Mouse (Mus musculus) C2C12 (cell line): ENCODE measurements around the gene Ndufs3. TPM values are rescaled to one million over a fixed set of nuclear protein-coding genes. Genes with fewer than 3 reads are reported as not detected.

Experiments used
- H3K27me3 ChIP-seq: one replicate; pipeline ENCODE4 v1.6.1; 2011; ENCODE audit not compliant: control insufficient read depth, insufficient read depth, insufficient read length
- H3K36me3 ChIP-seq: one replicate; pipeline ENCODE4 v1.6.1; 2011; ENCODE audit not compliant: control insufficient read depth, insufficient read depth
- H3K4me3 ChIP-seq: one replicate; pipeline ENCODE4 v1.5.1; 2011; ENCODE audit warnings: mild to moderate bottlenecking, control low read depth; ENCODE audit not compliant: poor library complexity, insufficient read depth, severe bottlenecking
- H3K79me2 ChIP-seq: one replicate; pipeline ENCODE4 v1.6.1; 2011; ENCODE audit not compliant: control insufficient read depth, insufficient read depth
- H3K79me3 ChIP-seq: one replicate; pipeline ENCODE4 v1.6.1; 2011; ENCODE audit warnings: low read depth, control low read depth
- H3ac ChIP-seq: one replicate; pipeline ENCODE3; 2011; ENCODE audit warnings: low read depth; ENCODE audit not compliant: control insufficient read depth, insufficient read length
- CEBPB ChIP-seq: IDR thresholded peaks from one replicate; pipeline ENCODE4 v1.6.1; 2011; ENCODE audit warnings: low read depth, mild to moderate bottlenecking, control low read depth, moderate library complexity
- CTCF ChIP-seq: IDR thresholded peaks from one replicate; pipeline ENCODE4 v1.5.1; 2011; ENCODE audit not compliant: control insufficient read depth, insufficient read depth, insufficient read length
- FOSL1 ChIP-seq: IDR thresholded peaks from one replicate; pipeline ENCODE4 v1.8.0; 2011; ENCODE audit warnings: mild to moderate bottlenecking, low read length; ENCODE audit not compliant: poor library complexity, insufficient read depth, severe bottlenecking
- MAX ChIP-seq: IDR thresholded peaks from one replicate; pipeline ENCODE4 v1.6.1; 2011; ENCODE audit warnings: mild to moderate bottlenecking, control low read depth
- MYOD1 ChIP-seq: IDR thresholded peaks from one replicate; pipeline ENCODE4 v1.6.1; 2011; ENCODE audit warnings: low read depth; ENCODE audit not compliant: control insufficient read depth, insufficient read length
- MYOG ChIP-seq: IDR thresholded peaks from one replicate; pipeline ENCODE4 v1.6.1; 2011; ENCODE audit not compliant: control insufficient read depth, insufficient read length; ENCODE audit errors: extremely low read depth
- USF1 ChIP-seq: IDR thresholded peaks from one replicate; pipeline ENCODE4 v1.6.1; 2011; ENCODE audit warnings: low read depth, mild to moderate bottlenecking, control low read depth, moderate library complexity
- polyA plus RNA-seq: library from polyadenylated mRNA; unstranded; fragments of >200 nt; fragmentation: generic; extraction: Trizol; gene quantifications from one replicate; pipeline ENCODE4 v1.2.1, GENCODE M21; 2012; ENCODE audit warnings: missing spikeins

Ndufs3 gene
- polyA plus RNA-seq, 1 experiment = 150 TPM

- Histone ChIP-seq H3ac (no peak overlapping the region), H3K27me3 (no peaks in the 10 kb centered on the region), H3K4me3 (no peak overlapping the region), H3K79me2 (no peaks in the 10 kb centered on the region), H3K36me3 (peaks cover 92% of the 10 kb centered on the region), H3K79me3 (no peaks in the 10 kb centered on the region)
- TF ChIP-seq MYOG = no peak
- TF ChIP-seq MYOD1 = no peak
- no peak for TF ChIP-seq MAX
- no peak for TF ChIP-seq CTCF
- TF ChIP-seq CEBPB = no peak
These were observed 40.4 kb downstream of the Ndufs3 start for GRCm38 (mm10) chr2:90864184-90864583.

GRCm38 (mm10) chr2:90861486-90861885 lies 43.1 kb downstream of the Ndufs3 start:
- H3K79me3 ChIP-seq = no peaks in the 10 kb centered on the region
- no peaks in the 10 kb centered on the region for H3K79me2 ChIP-seq
- H3K27me3 ChIP-seq = no peaks in the 10 kb centered on the region
- H3K36me3 ChIP-seq = peaks cover 88% of the 10 kb centered on the region
- H3ac ChIP-seq = no peak overlapping the region
- TF ChIP-seq CEBPB (no peak), MAX (no peak), MYOG (no peak), USF1 (no peak), MYOD1 (no peak), FOSL1 (no peak), CTCF (no peak)
- no peak overlapping the region for H3K4me3 ChIP-seq

GRCm38 (mm10) chr2:90850401-90850800 lies 54.2 kb downstream of the Ndufs3 start:
- H3K27me3 ChIP-seq = no peaks in the 10 kb centered on the region
- no peak overlapping the region for H3K4me3 ChIP-seq
- TF ChIP-seq CTCF (no peak), MYOD1 (no peak), CEBPB (no peak), USF1 (no peak), MYOG (no peak), MAX (no peak), FOSL1 (no peak)
- peaks cover 61% of the 10 kb centered on the region for H3K36me3 ChIP-seq
- peaks cover 50% of the 10 kb centered on the region for H3K79me2 ChIP-seq
- H3K79me3 ChIP-seq = peaks cover 39% of the 10 kb centered on the region
- H3ac ChIP-seq = no peak overlapping the region

GRCm38 (mm10) chr2:90848331-90848730 lies 56.3 kb downstream of the Ndufs3 start:
- Histone ChIP-seq H3K4me3 (peak overlapping the region; percentile 92), H3K36me3 (peaks cover 43% of the 10 kb centered on the region), H3K79me3 (peaks cover 39% of the 10 kb centered on the region), H3K27me3 (no peaks in the 10 kb centered on the region), H3K79me2 (peaks cover 50% of the 10 kb centered on the region), H3ac (no peak overlapping the region)
- TF ChIP-seq CEBPB = peak; percentile 41
- no peak for TF ChIP-seq USF1

GRCm38 (mm10) chr2:90847681-90848050 lies 57.0 kb downstream of the Ndufs3 start:
- H3K4me3 ChIP-seq = peak overlapping the region; percentile 92
- TF ChIP-seq CTCF (no peak), CEBPB (no peak), FOSL1 (no peak), MAX (no peak), MYOD1 (no peak), USF1 (no peak), MYOG (no peak)
- H3K36me3 ChIP-seq = peaks cover 36% of the 10 kb centered on the region
- peak overlapping the region; percentile 79 for H3ac ChIP-seq
- H3K79me3 ChIP-seq = peaks cover 39% of the 10 kb centered on the region
- H3K79me2 ChIP-seq = peaks cover 50% of the 10 kb centered on the region
- H3K27me3 ChIP-seq = no peaks in the 10 kb centered on the region

GRCm38 (mm10) chr2:90846955-90847680 lies 57.5 kb downstream of the Ndufs3 start, which contains the start of gene Mtch2:
Mtch2 (plus strand) TSS chr2:90847155.
- TF ChIP-seq USF1 (peak; percentile 87), MAX (peak; percentile 66), MYOG (no peak)
- H3K4me3 ChIP-seq = peak within 1 kb of the TSS; percentile 92
- H3K79me3 ChIP-seq = peaks cover 39% of the 10 kb centered on the region
- H3K36me3 ChIP-seq = peaks cover 31% of the 10 kb centered on the region
- H3ac ChIP-seq = peak within 1 kb of the TSS; percentile 79
- peaks cover 45% of the 10 kb centered on the region for H3K79me2 ChIP-seq
- H3K27me3 ChIP-seq = no peaks in the 10 kb centered on the region
